Mouse (Mus musculus): ENCODE results near the gene Nfia. TPM values are rescaled to one million over a fixed set of nuclear protein-coding genes. Genes with fewer than 3 reads are reported as not detected.

The Nfia gene
- polyA plus RNA-seq, 1 experiment from 2014 or later, result 42.1 TPM

DNA sequence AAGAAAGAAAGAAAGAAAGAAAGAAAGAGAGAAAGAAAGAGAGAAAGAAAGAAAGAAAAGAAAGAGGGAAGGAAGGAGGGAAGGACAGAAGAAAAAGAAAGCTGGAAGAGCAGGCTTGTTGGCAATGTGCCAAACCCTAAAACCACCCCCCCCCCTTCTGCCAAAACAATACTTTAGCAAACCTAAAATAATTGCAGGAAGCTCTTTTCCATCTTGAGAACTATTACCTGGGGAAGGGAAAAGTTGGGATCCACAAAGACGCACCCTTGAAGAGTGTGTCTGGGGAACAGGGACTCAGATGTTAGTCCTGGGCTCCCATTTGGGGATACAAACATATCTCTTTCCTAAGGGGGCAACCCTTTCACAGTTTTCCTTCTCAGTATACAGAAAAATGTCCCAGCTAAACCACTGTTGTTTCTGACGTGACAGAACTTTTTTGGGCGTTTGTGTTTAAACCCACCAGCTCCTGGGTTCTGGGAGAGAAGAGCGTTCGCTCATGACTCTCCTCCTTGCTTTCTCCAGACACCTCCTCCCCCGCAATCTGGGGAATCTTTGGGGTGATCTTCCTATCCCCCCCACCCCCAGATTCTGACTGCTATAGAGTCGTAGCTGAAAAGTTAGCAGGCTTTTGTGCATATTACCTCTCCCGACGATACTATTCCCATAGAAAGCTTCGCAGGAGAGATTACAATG is 4.0 kb downstream of the Nfia start:
- ATAC-seq (replicated peaks; ENCODE audit: low FRiP score, low TSS enrichment, low read depth), result no peak
- peak overlapping the region; percentile 99 for H3K9ac ChIP-seq (ENCODE audit: low read length)
- peak overlapping the region; percentile 92 for H3K27ac ChIP-seq (ENCODE audit: low read depth)
- peak overlapping the region; percentile 79 for H3K4me2 ChIP-seq (ENCODE audit: low read length)
- peak overlapping the region; percentile 82 for H3K4me3 ChIP-seq (ENCODE audit: low read depth, low read length)
- peaks cover 17% of the 10 kb centered on the region for H3K4me1 ChIP-seq (replicated peaks; ENCODE audit: control insufficient read depth, insufficient read depth, low read length)
- no peaks in the 10 kb centered on the region for H3K9me3 ChIP-seq (ENCODE audit: control insufficient read depth, low read length)
- DNase-seq (ENCODE audit: low spot score), result peak; percentile 84
- WGBS, result under 1% methylated on average over 10 of the region's 10 CpGs
- H3K27me3 ChIP-seq (replicated peaks; ENCODE audit: control insufficient read depth, insufficient read depth, low read length), result no peaks in the 10 kb centered on the region
- no peaks in the 10 kb centered on the region for H3K36me3 ChIP-seq (ENCODE audit: control insufficient read depth, insufficient read depth, low read length)

DNA sequence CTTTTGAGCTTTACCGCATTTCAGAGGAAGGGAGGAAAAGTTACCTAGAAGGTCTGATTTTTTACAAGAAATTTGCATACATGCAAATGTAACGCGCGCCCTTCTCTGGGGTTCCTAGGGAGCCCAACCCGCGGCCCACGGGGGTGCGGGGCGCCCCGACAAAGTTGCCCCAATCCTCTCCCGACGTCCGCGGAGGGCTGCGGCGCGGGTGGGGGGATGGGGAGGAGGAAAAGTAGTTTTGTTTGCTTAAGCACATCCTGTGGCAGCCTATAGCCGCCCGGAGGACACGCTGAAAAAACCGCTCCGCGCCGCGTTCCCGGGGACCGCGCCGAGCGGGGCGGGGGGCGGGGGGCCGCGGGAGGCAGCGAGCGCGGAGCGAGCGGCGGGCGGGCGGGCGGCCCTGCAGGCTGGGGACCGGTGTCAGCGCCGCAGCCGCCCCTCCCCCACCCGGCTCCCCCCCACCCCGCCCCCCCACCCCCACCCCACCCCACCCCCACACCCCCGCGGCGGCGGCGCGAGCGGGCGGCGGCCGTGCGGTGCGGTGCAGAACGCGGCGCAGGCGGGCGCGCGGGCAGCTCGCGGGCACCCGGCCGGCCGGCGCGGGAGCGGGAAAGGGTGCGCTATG is 4.7 kb downstream of the Nfia start:
- ATAC-seq (replicated peaks; ENCODE audit: low FRiP score, low TSS enrichment, low read depth) (peak; percentile 33), DNase-seq (ENCODE audit: low spot score) (no peak)
- Histone ChIP-seq H3K27me3 (replicated peaks; ENCODE audit: control insufficient read depth, insufficient read depth, low read length) (no peaks in the 10 kb centered on the region), H3K36me3 (ENCODE audit: control insufficient read depth, insufficient read depth, low read length) (no peaks in the 10 kb centered on the region), H3K27ac (ENCODE audit: low read depth) (peak overlapping the region; percentile 92), H3K9ac (ENCODE audit: low read length) (peak overlapping the region; percentile 99), H3K4me1 (replicated peaks; ENCODE audit: control insufficient read depth, insufficient read depth, low read length) (peaks cover 17% of the 10 kb centered on the region), H3K9me3 (ENCODE audit: control insufficient read depth, low read length) (no peaks in the 10 kb centered on the region), H3K4me3 (ENCODE audit: low read depth, low read length) (peak overlapping the region; percentile 82), H3K4me2 (ENCODE audit: low read length) (peak overlapping the region; percentile 79)
- 1% methylated on average over 40 of the region's 77 CpGs for WGBS

DNA sequence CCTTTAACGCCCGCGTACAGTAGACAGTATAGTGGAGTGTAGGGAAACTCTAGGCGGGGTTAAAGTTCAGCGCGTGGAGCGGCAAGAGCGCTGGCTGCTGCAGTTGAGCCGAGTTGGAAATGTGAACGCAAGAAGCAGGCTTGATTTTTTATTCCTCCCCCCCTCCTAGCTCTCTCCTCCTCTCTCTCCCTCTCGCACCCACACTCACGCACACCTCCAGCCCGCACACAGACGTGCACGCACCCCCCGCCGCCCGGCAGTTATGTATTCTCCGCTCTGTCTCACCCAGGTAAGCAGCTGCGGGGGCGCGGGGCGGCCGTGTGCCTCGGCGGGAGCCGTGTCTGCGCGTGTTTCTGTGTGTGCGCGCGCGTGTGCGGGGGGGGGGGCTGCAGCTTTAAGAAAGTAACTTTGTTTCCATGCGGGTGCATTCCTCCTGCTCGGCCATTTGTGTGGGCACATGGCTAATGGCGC is 5.2 kb downstream of the Nfia start, which contains the start of gene E130114P18Rik:
Gene E130114P18Rik, minus strand, starts transcription at position 373 of the 471 bp plus-strand sequence.
- WGBS, result under 1% methylated on average over 35 of the region's 37 CpGs
- Histone ChIP-seq H3K27me3 (replicated peaks; ENCODE audit: control insufficient read depth, insufficient read depth, low read length) (no peaks in the 10 kb centered on the region), H3K36me3 (ENCODE audit: control insufficient read depth, insufficient read depth, low read length) (no peaks in the 10 kb centered on the region), H3K9ac (ENCODE audit: low read length) (peak within 1 kb of the TSS; percentile 99), H3K4me2 (ENCODE audit: low read length) (peak within 1 kb of the TSS; percentile 79), H3K27ac (ENCODE audit: low read depth) (peak within 1 kb of the TSS; percentile 92), H3K4me1 (replicated peaks; ENCODE audit: control insufficient read depth, insufficient read depth, low read length) (peaks cover 17% of the 10 kb centered on the region), H3K9me3 (ENCODE audit: control insufficient read depth, low read length) (no peaks in the 10 kb centered on the region), H3K4me3 (ENCODE audit: low read depth, low read length) (peak within 1 kb of the TSS; percentile 82)
- DNase-seq (ENCODE audit: low spot score) (peak; percentile 82), ATAC-seq (replicated peaks; ENCODE audit: low FRiP score, low TSS enrichment, low read depth) (peak; percentile 65)

DNA sequence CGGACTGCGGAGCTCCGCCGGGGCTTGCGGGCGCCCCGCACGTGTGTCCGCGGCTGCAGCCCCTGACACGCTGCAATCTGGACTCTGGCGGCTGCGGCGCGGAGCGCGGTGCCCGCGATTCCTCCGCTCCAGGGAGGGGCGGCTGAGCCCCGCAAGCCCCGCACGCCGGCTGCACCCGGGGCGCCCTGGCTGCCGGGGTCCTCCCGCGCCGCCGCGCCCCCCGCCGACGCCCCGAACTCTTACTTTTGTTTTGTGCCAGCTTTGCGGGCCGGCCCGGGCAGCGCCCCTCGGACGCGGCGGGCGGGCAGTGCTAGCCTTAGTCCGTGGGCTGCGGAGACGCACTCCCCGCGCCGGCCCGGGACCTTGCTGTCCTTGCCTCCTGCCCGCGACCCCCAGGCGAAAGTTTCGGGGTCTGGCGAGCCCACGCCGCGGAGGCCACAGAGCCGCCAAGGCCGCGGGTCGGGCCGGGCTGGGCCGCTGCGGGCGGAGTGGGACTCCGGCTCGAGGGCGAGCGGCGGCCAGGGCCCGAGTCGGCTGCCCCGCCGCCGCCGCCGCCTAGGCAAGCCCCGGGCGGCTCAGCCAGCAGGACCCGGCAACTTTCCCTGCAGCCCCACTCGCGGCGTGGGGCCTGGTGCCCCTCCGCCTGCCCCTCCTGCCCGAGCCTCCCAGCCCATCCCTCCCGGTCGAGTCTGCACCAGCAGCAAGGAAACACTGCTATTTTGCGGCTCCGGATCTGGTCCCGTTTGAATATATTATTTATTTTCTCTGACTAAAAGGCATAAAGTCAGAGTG is 5.9 kb downstream of the Nfia start:
- Histone ChIP-seq H3K9ac (ENCODE audit: low read length) (peak overlapping the region; percentile 99), H3K9me3 (ENCODE audit: control insufficient read depth, low read length) (no peaks in the 10 kb centered on the region), H3K27me3 (replicated peaks; ENCODE audit: control insufficient read depth, insufficient read depth, low read length) (no peaks in the 10 kb centered on the region), H3K27ac (ENCODE audit: low read depth) (peak overlapping the region; percentile 92), H3K4me1 (replicated peaks; ENCODE audit: control insufficient read depth, insufficient read depth, low read length) (peaks cover 17% of the 10 kb centered on the region), H3K4me3 (ENCODE audit: low read depth, low read length) (peak overlapping the region; percentile 82), H3K36me3 (ENCODE audit: control insufficient read depth, insufficient read depth, low read length) (peaks cover 6% of the 10 kb centered on the region), H3K4me2 (ENCODE audit: low read length) (peak overlapping the region; percentile 79)
- DNase-seq (ENCODE audit: low spot score) (peak; percentile 76), ATAC-seq (replicated peaks; ENCODE audit: low FRiP score, low TSS enrichment, low read depth) (peak; percentile 20)
- under 1% methylated on average over 57 of the region's 94 CpGs for WGBS

DNA sequence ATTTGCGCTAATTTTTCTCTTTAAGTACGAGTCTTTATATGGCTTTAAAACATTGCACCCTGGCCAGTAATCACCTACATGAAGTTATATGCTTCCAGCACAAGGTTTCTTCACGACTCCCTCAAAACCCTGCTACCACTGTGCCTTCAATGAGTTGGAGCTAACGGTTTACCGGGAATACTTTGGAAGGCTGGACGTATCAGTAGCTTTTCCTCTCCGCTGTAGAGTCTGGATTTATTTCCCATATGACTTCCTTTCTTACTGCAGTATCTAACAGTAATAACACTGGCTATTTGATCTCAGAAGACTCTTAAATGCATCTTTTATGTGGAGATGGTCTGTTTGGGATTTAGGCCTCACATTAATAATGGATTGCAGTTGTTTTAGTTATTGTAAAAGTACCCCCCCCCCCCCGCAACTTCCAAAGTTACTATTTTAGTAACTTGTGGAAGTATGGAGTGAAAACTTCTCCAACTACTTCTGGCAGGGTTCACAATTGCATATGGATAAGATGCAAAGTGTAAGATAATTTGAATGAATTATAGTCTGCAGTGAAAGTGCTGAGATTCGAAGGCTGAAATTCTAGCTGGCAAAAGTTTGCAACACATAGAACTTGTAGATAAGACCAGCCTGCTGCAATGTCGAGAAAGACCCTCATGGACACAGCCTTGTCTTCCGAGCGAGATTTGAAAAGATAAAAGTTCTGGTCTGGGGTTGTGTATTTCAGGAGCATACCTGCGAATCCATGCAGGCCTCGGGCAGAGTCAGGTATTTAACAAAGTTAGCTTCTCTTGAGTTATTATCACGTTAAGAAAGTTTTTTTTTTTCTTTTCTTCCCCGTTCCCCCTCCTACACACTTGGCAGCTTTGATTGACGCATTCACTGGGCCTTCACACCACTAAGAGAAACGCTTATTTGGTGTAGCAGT is 6.7 kb downstream of the Nfia start:
- ATAC-seq (replicated peaks; ENCODE audit: low FRiP score, low TSS enrichment, low read depth) (no peak), DNase-seq (ENCODE audit: low spot score) (peak; percentile 67)
- Histone ChIP-seq H3K4me1 (replicated peaks; ENCODE audit: control insufficient read depth, insufficient read depth, low read length) (peaks cover 17% of the 10 kb centered on the region), H3K9me3 (ENCODE audit: control insufficient read depth, low read length) (no peaks in the 10 kb centered on the region), H3K4me3 (ENCODE audit: low read depth, low read length) (peak overlapping the region; percentile 82), H3K27me3 (replicated peaks; ENCODE audit: control insufficient read depth, insufficient read depth, low read length) (no peaks in the 10 kb centered on the region), H3K9ac (ENCODE audit: low read length) (peak overlapping the region; percentile 99), H3K27ac (ENCODE audit: low read depth) (peak overlapping the region; percentile 92), H3K36me3 (ENCODE audit: control insufficient read depth, insufficient read depth, low read length) (peaks cover 14% of the 10 kb centered on the region), H3K4me2 (ENCODE audit: low read length) (peak overlapping the region; percentile 79)
- 15% methylated on average over 18 of the region's 18 CpGs for WGBS

DNA sequence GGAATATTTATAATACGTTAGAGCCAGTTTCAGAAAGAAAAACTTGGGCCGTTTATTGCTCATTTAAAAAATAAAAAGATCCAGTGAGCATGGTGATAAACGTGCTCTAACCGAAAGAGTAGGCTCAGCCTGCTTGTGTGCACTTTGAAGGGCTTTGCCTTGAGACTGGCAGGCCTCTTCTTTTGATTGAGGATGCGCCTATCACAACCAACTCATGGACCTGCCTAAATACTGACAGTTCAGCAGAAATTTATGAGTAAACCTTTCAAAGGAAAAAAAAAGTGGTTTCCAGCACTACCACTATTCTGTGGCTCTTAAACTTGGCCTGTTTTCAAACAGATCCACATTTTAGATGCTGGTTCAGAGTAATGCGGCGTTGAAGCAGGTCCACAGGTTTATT is 7.5 kb downstream of the Nfia start:
- peak overlapping the region; percentile 57; the same call in 1 of the 2 replicates for H3K27ac ChIP-seq (ENCODE audit: low read depth)
- H3K4me2 ChIP-seq (ENCODE audit: low read length), result peak overlapping the region; percentile 79

DNA sequence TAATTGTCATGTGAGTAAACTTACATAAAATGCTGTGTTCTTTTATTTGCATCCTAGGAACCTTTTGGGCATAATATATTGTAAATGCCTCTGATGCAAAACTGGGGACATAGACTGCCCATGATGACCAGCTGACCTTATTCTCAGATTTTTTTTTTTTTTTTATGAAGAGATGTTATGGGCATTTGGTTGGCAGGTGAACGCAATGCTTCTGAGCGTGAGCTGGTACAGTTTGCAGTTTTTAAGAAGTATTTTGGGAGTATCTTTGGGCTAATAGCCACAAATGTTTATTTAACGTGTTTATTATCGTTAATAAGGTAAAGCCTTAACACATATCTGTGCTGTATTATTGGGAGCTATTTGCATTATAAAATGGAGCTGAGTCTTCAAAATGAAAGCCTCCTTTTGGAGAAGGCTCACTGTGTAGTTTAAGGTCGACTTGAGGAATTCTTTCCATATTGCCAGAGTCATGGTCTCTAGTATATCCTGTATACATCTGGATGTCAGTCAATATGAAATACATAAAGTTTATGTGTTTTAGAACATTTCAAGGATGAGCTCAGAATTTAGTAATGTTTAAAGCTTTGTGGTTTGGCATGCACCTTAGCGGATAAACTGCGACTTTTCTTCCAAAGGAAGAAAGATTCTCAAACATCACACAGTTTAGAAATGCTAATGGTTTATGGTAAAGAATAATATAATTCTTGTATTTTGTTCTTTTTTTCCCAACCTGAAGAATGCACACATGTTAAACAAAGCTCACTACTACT is 8.3 kb downstream of the Nfia start:
- DNase-seq (ENCODE audit: low spot score), result no peak
- Histone ChIP-seq H3K27me3 (replicated peaks; ENCODE audit: control insufficient read depth, insufficient read depth, low read length) (no peaks in the 10 kb centered on the region), H3K9me3 (ENCODE audit: control insufficient read depth, low read length) (no peaks in the 10 kb centered on the region), H3K4me3 (ENCODE audit: low read depth, low read length) (no peak overlapping the region), H3K9ac (ENCODE audit: low read length) (no peak overlapping the region), H3K4me1 (replicated peaks; ENCODE audit: control insufficient read depth, insufficient read depth, low read length) (peaks cover 10% of the 10 kb centered on the region), H3K27ac (ENCODE audit: low read depth) (no peak overlapping the region), H3K4me2 (ENCODE audit: low read length) (peak overlapping the region; percentile 13), H3K36me3 (ENCODE audit: control insufficient read depth, insufficient read depth, low read length) (peaks cover 22% of the 10 kb centered on the region)
- 68% methylated on average over 7 of the region's 7 CpGs for WGBS
- no peak for ATAC-seq (replicated peaks; ENCODE audit: low FRiP score, low TSS enrichment, low read depth)

More for the DNA sequence above, 7.5 kb downstream of the Nfia start:
- no peaks in the 10 kb centered on the region for H3K9me3 ChIP-seq (ENCODE audit: control insufficient read depth, low read length)
- H3K9ac ChIP-seq (ENCODE audit: low read length), result peak overlapping the region; percentile 99; the same call in 1 of the 2 replicates
- peaks cover 18% of the 10 kb centered on the region for H3K36me3 ChIP-seq (ENCODE audit: control insufficient read depth, insufficient read depth, low read length)
- peak overlapping the region; percentile 82 for H3K4me3 ChIP-seq (ENCODE audit: low read depth, low read length)
- DNase-seq (ENCODE audit: low spot score), result no peak
- no peaks in the 10 kb centered on the region for H3K27me3 ChIP-seq (replicated peaks; ENCODE audit: control insufficient read depth, insufficient read depth, low read length)
- no peak for ATAC-seq (replicated peaks; ENCODE audit: low FRiP score, low TSS enrichment, low read depth)
- H3K4me1 ChIP-seq (replicated peaks; ENCODE audit: control insufficient read depth, insufficient read depth, low read length), result peaks cover 17% of the 10 kb centered on the region
- 34% methylated on average over 7 of the region's 7 CpGs for WGBS
